ENCODE assay signal across 27 mouse cellular contexts in the genomic region with DNA sequence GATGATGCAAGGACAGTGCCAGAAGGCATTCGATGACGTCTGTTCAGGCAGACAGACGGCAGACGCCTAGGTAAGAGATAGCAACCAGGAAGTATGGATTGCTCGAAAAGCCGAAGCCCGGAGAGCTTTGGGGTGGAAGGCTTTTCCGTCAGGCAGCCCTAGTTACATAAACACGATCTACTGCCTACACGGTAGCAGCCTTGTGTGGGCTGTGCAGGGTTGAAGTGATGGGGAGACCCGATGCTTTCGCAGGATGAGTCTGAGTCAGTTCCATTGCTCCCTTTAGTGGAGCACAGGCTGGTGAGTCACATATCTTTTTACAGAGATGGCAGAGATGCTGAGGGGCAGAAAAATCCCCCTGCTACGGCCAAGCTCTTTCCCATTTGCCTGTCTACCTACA. TPM values are rescaled to one million over a fixed set of nuclear protein-coding genes. Genes with fewer than 3 reads are reported as not detected.
DNase-seq lines count a peak whose midpoint lies in the region; ATAC-seq and TF ChIP-seq lines count a peak whose summit lies in the region.
"Had no signal": no experiment of that assay in that cellular context is flagged by ENCODE, and none has a peak within 500 bp of the region (broad histone marks: within the 10 kb centered on the region; RNA-seq: fewer than 3 reads in every experiment).

No protein-coding gene starts in this region.

- TF ChIP-seq POLR2A in cortical plate, adult 2 months (IDR thresholded peaks at IDR 0.05; ENCODE audit: extremely low read depth, insufficient read depth, low read length): no peak
- no peak for TF ChIP-seq POLR2A in olfactory bulb, adult 2 months (IDR thresholded peaks at IDR 0.05; ENCODE audit: insufficient read depth, low read depth, low read length)

- H3K4me3 ChIP-seq in layer of hippocampus, adult 2 months: no peak overlapping the region
- H3K4me3 ChIP-seq in cortical plate, adult 2 months (ENCODE audit: insufficient read depth, low read length): no peak overlapping the region
- H3K4me3 ChIP-seq in olfactory bulb, adult 2 months (ENCODE audit: insufficient read depth, low read depth, low read length): no peak overlapping the region
- no peak overlapping the region for H3K4me3 ChIP-seq in midbrain, embryonic 10.5 days
- H3K4me3 ChIP-seq in midbrain, embryonic 11.5 days (ENCODE audit: low read depth, low read length): no peak overlapping the region
- H3K4me3 ChIP-seq: heart, embryonic 15.5 days; hindbrain, embryonic 10.5 days; liver, embryonic 15.5 days; megakaryocyte, embryonic 14.5 days had no signal

- no peak for TF ChIP-seq CTCF in layer of hippocampus, adult 2 months (conservative IDR thresholded peaks at IDR 0.05)
- TF ChIP-seq CTCF in cortical plate, adult 2 months (IDR thresholded peaks at IDR 0.05; ENCODE audit: extremely low read depth, insufficient read depth, low read length): no peak
- TF ChIP-seq CTCF in olfactory bulb, adult 2 months (IDR thresholded peaks at IDR 0.05; ENCODE audit: insufficient read depth, low read depth, low read length): no peak

- H3K27ac ChIP-seq in layer of hippocampus, adult 2 months: no peak overlapping the region; the same call in 1 of the 2 replicates
- H3K27ac ChIP-seq in cortical plate, adult 2 months (ENCODE audit: insufficient read depth, low read length): peak overlapping the region; percentile 79
- peak overlapping the region; percentile 94 for H3K27ac ChIP-seq in olfactory bulb, adult 2 months (ENCODE audit: insufficient read depth, low read depth, low read length)
- H3K27ac ChIP-seq in midbrain, embryonic 10.5 days (replicated peaks): no peak overlapping the region
- H3K27ac ChIP-seq in midbrain, embryonic 11.5 days (ENCODE audit: low read depth, low read length): no peak overlapping the region
- H3K27ac ChIP-seq: heart, embryonic 15.5 days; hindbrain, embryonic 10.5 days; liver, embryonic 15.5 days had no signal

- DNase-seq in layer of hippocampus, adult 2 months (ENCODE audit: low spot score in 2 of 2): peak; percentile 14 to 43
- no peak for DNase-seq in layer of hippocampus, postnatal 25 days (ENCODE audit: extremely low spot score in 1 of 2, low spot score in 1 of 2)
- peak; percentile 9 to 19 for DNase-seq in layer of hippocampus, postnatal 36 days
- no peak for DNase-seq in midbrain, embryonic 10.5 days (ENCODE audit: low spot score)
- DNase-seq in cerebellum, adult 18-20 months: no peak
- DNase-seq in midbrain, embryonic 11.5 days (ENCODE audit: low spot score, missing footprints): no peak
- DNase-seq: adrenal gland, postnatal 14 days; cerebellum, adult 9-10 months; embryo, embryonic 11 days; kidney, adult 8-10 months; kidney, postnatal 25 days; lung, postnatal 10 days had no signal

- ATAC-seq in midbrain, embryonic 11.5 days (ENCODE audit: low FRiP score): no peak
- ATAC-seq: activated CD4-positive, CD25-positive, alpha-beta regulatory T cell, adult 4 months; Patski had no signal

- H3K4me1 ChIP-seq in cortical plate, adult 2 months (ENCODE audit: control insufficient read depth, insufficient read depth, low read length): peaks cover under 1% of the 10 kb centered on the region; the same call in 1 of the 2 replicates
- peaks cover 7% of the 10 kb centered on the region for H3K4me1 ChIP-seq in olfactory bulb, adult 2 months (ENCODE audit: control insufficient read depth, insufficient read depth, low read length)
- H3K4me1 ChIP-seq in midbrain, embryonic 10.5 days: no peaks in the 10 kb centered on the region
- H3K4me1 ChIP-seq in midbrain, embryonic 11.5 days (ENCODE audit: control insufficient read depth, insufficient read depth, low read length): no peaks in the 10 kb centered on the region
- H3K4me1 ChIP-seq: heart, embryonic 15.5 days; hindbrain, embryonic 10.5 days; liver, embryonic 15.5 days; megakaryocyte, embryonic 14.5 days had no signal

- no peak overlapping the region for H3K9ac ChIP-seq in midbrain, embryonic 11.5 days (ENCODE audit: low read length)
- H3K9ac ChIP-seq: heart, embryonic 15.5 days; liver, embryonic 15.5 days had no signal

- WGBS in olfactory bulb, adult 2 months: 66% methylated on average over 13 of the region's 13 CpGs
- WGBS in midbrain, embryonic 10.5 days: 95% methylated on average over 13 of the region's 13 CpGs
- WGBS in midbrain, embryonic 11.5 days: 91% methylated on average over 13 of the region's 13 CpGs

- no peaks in the 10 kb centered on the region for H3K36me3 ChIP-seq in midbrain, embryonic 10.5 days
- H3K36me3 ChIP-seq in midbrain, embryonic 11.5 days (ENCODE audit: control insufficient read depth, insufficient read depth, low read length): no peaks in the 10 kb centered on the region
- H3K36me3 ChIP-seq: heart, embryonic 15.5 days; hindbrain, embryonic 10.5 days; liver, embryonic 15.5 days had no signal

- H3K27me3 ChIP-seq in midbrain, embryonic 10.5 days (ENCODE audit: low read depth, poor library complexity, severe bottlenecking): 0 out of 2 replicates have a peak, but pooled peaks cover 6% of the 10 kb centered on the region
- H3K27me3 ChIP-seq in midbrain, embryonic 11.5 days (ENCODE audit: control insufficient read depth, insufficient read depth, low read length): no peaks in the 10 kb centered on the region
- H3K27me3 ChIP-seq: heart, embryonic 15.5 days; liver, embryonic 15.5 days; megakaryocyte, embryonic 14.5 days had no signal

- peaks cover 8% of the 10 kb centered on the region; the same call in 1 of the 2 replicates for H3K9me3 ChIP-seq in midbrain, embryonic 10.5 days (replicated peaks)
- H3K9me3 ChIP-seq in midbrain, embryonic 11.5 days (ENCODE audit: control insufficient read depth, low read length): 0 out of 2 replicates have a peak, but pooled peaks cover 3% of the 10 kb centered on the region
- H3K9me3 ChIP-seq: heart, embryonic 15.5 days; liver, embryonic 15.5 days had no signal

- no peak overlapping the region for H3K4me2 ChIP-seq in midbrain, embryonic 11.5 days
- H3K4me2 ChIP-seq: heart, embryonic 15.5 days; liver, embryonic 15.5 days had no signal

RNA-seq across cellular contexts. Expression of gene Nxf7, which starts 0.5 kb away (rescaled TPM):
- total RNA-seq in layer of hippocampus, adult 2 months (2021): under 1 TPM in 1 of 2 experiments, not detected in 1; 0.37 TPM
- not detected for total RNA-seq in layer of hippocampus, postnatal 25 days (2021)
- polyA plus RNA-seq in cortical plate, adult 2 months (2012; rRNA removed): 4.3 and 6.4 TPM in 2 replicates
- total RNA-seq in layer of hippocampus, postnatal 36 days (2021): not detected
- not detected in 2 replicates for polyA plus RNA-seq in olfactory bulb, adult 2 months (2012; ENCODE audit: insufficient read depth, insufficient read length, low replicate concordance, missing spikeins)
- polyA plus RNA-seq in midbrain, embryonic 10.5 days (2016; fragmentation: Nextera tagmentation; extraction: Ambion mirVana): 0.14 TPM in 1 of 2 replicates, not detected in the other
- polyA plus RNA-seq in midbrain, embryonic 11.5 days (2014; fragmentation: Nextera tagmentation; extraction: Ambion mirVana): not detected in 2 replicates
- total RNA-seq: adrenal gland, postnatal 14 days; midbrain, postnatal 0 days had no signal
- polyA plus RNA-seq: activated CD4-positive, CD25-positive, alpha-beta regulatory T cell, adult 4 months; forebrain, embryonic 11.5 days; hindbrain, embryonic 10.5 days; liver, embryonic 15.5 days; midbrain, postnatal 0 days; neural tube, embryonic 11.5 days; Patski; stomach, embryonic 16.5 days had no signal

RNA-seq across cellular contexts. Expression of gene Prame, which starts 29.4 kb away (rescaled TPM):
- not detected for total RNA-seq in layer of hippocampus, adult 2 months (2021)
- not detected for total RNA-seq in layer of hippocampus, postnatal 25 days (2021)
- polyA plus RNA-seq in cortical plate, adult 2 months (2012; rRNA removed): not detected in 2 replicates
- total RNA-seq in layer of hippocampus, postnatal 36 days (2021): not detected
- not detected in 2 replicates for polyA plus RNA-seq in olfactory bulb, adult 2 months (2012; ENCODE audit: insufficient read depth, insufficient read length, low replicate concordance, missing spikeins)
- polyA plus RNA-seq in midbrain, embryonic 10.5 days (2016; fragmentation: Nextera tagmentation; extraction: Ambion mirVana): not detected in 2 replicates
- polyA plus RNA-seq in midbrain, embryonic 11.5 days (2014; fragmentation: Nextera tagmentation; extraction: Ambion mirVana): not detected in 2 replicates
- total RNA-seq: adrenal gland, postnatal 14 days; gastrocnemius, postnatal 4 days; midbrain, postnatal 0 days had no signal
- polyA plus RNA-seq: activated CD4-positive, CD25-positive, alpha-beta regulatory T cell, adult 4 months; C2C12; forebrain, embryonic 11.5 days; heart, embryonic 15.5 days; hindbrain, embryonic 10.5 days; liver, embryonic 15.5 days; midbrain, postnatal 0 days; neural tube, embryonic 11.5 days; Patski; spleen, adult 2 months; stomach, embryonic 16.5 days had no signal

Comparison
In these comparisons a context has a peak if more than half of its experiments do, and no peak if none do; other contexts are left out.
1. DNase-seq: peak in layer of hippocampus, adult 2 months (2 of 2) and layer of hippocampus, postnatal 36 days (2 of 2); none in layer of hippocampus, postnatal 25 days (0 of 2), midbrain, embryonic 10.5 days (single experiment), cerebellum, adult 18-20 months (0 of 2) and midbrain, embryonic 11.5 days (single experiment).
2. H3K27ac ChIP-seq: peak in cortical plate, adult 2 months (single experiment) and olfactory bulb, adult 2 months (single experiment); none in layer of hippocampus, adult 2 months (single experiment), midbrain, embryonic 10.5 days (single experiment) and midbrain, embryonic 11.5 days (single experiment).